9 mouse cellular contexts compared by ENCODE assay signal in the genomic region with DNA sequence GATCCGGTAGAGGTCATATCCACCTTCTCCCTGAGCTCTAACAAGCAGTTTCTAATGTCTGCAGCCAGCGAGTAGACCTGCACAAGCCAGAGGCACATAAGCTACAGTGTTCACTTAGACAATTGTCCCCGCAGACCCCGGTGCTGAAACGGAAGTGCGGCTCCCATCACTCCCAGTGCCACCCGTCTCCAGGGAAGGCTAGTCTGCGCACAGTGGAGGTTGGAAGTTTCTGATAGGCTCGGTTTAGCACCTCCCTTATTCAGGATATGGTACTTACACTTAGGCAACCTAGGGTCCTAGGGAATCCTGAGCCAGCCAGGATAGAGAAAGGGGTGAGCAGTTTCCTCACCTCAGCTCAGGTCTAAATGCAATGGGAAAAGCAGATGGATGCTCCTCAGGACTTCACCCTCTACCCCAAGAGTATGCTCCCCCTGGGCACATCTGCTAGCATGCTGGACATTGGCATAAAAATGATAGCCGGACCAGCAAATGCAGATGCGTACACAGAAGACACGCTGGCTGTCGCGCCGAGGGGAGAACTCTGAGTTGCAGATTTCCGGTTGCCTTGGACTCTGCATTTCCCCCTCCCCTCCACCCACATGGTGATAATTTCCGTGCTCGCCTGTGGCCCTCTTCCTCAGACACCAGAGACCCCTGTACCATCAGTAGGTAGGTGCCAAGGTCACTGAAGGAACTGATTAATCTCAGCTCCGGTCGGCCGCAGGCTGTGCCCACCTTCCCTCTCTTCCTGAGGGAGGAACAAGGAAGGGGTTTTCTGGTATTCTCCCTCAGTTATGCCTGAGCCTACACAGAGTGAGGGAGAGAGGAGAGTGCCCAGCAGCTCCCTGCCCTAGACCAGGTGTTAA. TPM values are rescaled to one million over a fixed set of nuclear protein-coding genes. Genes with fewer than 3 reads are reported as not detected.
A peak's percentile ranks its signal among the peaks of the same experiment; 100 is the strongest.
DNase-seq lines count a peak whose midpoint lies in the region; ATAC-seq and TF ChIP-seq lines count a peak whose summit lies in the region.
"Had no signal": no experiment of that assay in that cellular context is flagged by ENCODE, and none has a peak within 500 bp of the region (broad histone marks: within the 10 kb centered on the region; RNA-seq: fewer than 3 reads in every experiment).

No protein-coding gene starts in this region.

- H3K9ac ChIP-seq in kidney, embryonic 16.5 days (replicated peaks; ENCODE audit: low read length) = no peak overlapping the region; the same call in 1 of the 2 replicates
- H3K9ac ChIP-seq in embryonic facial prominence, embryonic 14.5 days (ENCODE audit: low read depth, low read length) = peak overlapping the region; percentile 40
- H3K9ac ChIP-seq in liver, embryonic 14.5 days (replicated peaks) = no peak overlapping the region

- TF ChIP-seq CTCF in liver, embryonic 14.5 days (IDR thresholded peaks at IDR 0.05; ENCODE audit: low read depth) = no peak

- DNase-seq in adrenal gland, postnatal 14 days = peak; percentile 4
- DNase-seq in adrenal gland, postnatal 25 days = no peak
- no peak for DNase-seq in kidney, adult 9 months
- no peak for DNase-seq in embryonic facial prominence, embryonic 14.5 days (ENCODE audit: low spot score)
- no peak for DNase-seq in liver, embryonic 14.5 days (ENCODE audit: low read depth in 3 of 3, low spot score in 3 of 3)
- no peak for DNase-seq in urinary bladder, adult 18-20 months (ENCODE audit: low spot score in 2 of 2)
- no peak for DNase-seq in urinary bladder, postnatal 25 days (ENCODE audit: low spot score)

- peak overlapping the region; percentile 0; the same call in 1 of the 2 replicates for H3K4me2 ChIP-seq in kidney, embryonic 16.5 days (replicated peaks; ENCODE audit: low read depth, low read length)
- peak overlapping the region; percentile 26 for H3K4me2 ChIP-seq in embryonic facial prominence, embryonic 14.5 days (ENCODE audit: low read depth, low read length)
- H3K4me2 ChIP-seq in liver, embryonic 14.5 days (ENCODE audit: low read depth) = no peak overlapping the region

- peak overlapping the region; percentile 54 for H3K27ac ChIP-seq in kidney, embryonic 16.5 days (ENCODE audit: low read length)
- peak overlapping the region; percentile 74 for H3K27ac ChIP-seq in embryonic facial prominence, embryonic 14.5 days (replicated peaks; ENCODE audit: low read depth, low read length)
- no peak overlapping the region for H3K27ac ChIP-seq in liver, embryonic 14.5 days

- peaks cover 59% of the 10 kb centered on the region for H3K4me1 ChIP-seq in kidney, embryonic 16.5 days (ENCODE audit: insufficient read depth, low read length)
- peaks cover 60% of the 10 kb centered on the region for H3K4me1 ChIP-seq in embryonic facial prominence, embryonic 14.5 days (ENCODE audit: control insufficient read depth, insufficient read depth, low read length)
- peaks cover 0 to 14% of the 10 kb centered on the region in 2 experiments; a peak in 1 of 4 replicates for H3K4me1 ChIP-seq in liver, embryonic 14.5 days (replicated peaks; ENCODE audit: control insufficient read depth in 2 of 2, insufficient read depth in 2 of 2, low read length in 1 of 2)

- no peak for TF ChIP-seq EP300 in liver, embryonic 14.5 days (IDR thresholded peaks at IDR 0.05; ENCODE audit: low read depth)

- no peaks in the 10 kb centered on the region for H3K36me3 ChIP-seq in kidney, embryonic 16.5 days (ENCODE audit: insufficient read depth, low read length)
- peaks cover 33% of the 10 kb centered on the region for H3K36me3 ChIP-seq in embryonic facial prominence, embryonic 14.5 days (ENCODE audit: control insufficient read depth, insufficient read depth, low read length)
- H3K36me3 ChIP-seq in liver, embryonic 14.5 days (replicated peaks; ENCODE audit: control insufficient read depth, insufficient read depth, low read depth) = no peaks in the 10 kb centered on the region

- H3K9me3 ChIP-seq in kidney, embryonic 16.5 days (ENCODE audit: low read length) = no peaks in the 10 kb centered on the region
- no peaks in the 10 kb centered on the region for H3K9me3 ChIP-seq in embryonic facial prominence, embryonic 14.5 days (ENCODE audit: control insufficient read depth, low read length)
- no peaks in the 10 kb centered on the region for H3K9me3 ChIP-seq in liver, embryonic 14.5 days (ENCODE audit: control insufficient read depth, low read length)

- no peak overlapping the region for H3K4me3 ChIP-seq in kidney, embryonic 16.5 days (ENCODE audit: low read length)
- no peak overlapping the region for H3K4me3 ChIP-seq in embryonic facial prominence, embryonic 14.5 days (ENCODE audit: low read depth, low read length)
- no peak overlapping the region for H3K4me3 ChIP-seq in liver, embryonic 14.5 days (ENCODE audit: insufficient read depth in 1 of 2, low read depth in 2 of 2, low read length in 2 of 2)
- H3K4me3 ChIP-seq: myocyte had no signal

- no peaks in the 10 kb centered on the region for H3K27me3 ChIP-seq in kidney, embryonic 16.5 days (ENCODE audit: insufficient read depth, low read length)
- H3K27me3 ChIP-seq in embryonic facial prominence, embryonic 14.5 days (replicated peaks; ENCODE audit: control insufficient read depth, insufficient read depth, low read length) = no peaks in the 10 kb centered on the region
- no peaks in the 10 kb centered on the region for H3K27me3 ChIP-seq in liver, embryonic 14.5 days (ENCODE audit: control insufficient read depth, insufficient read depth, low read length)

- WGBS in kidney, embryonic 16.5 days = 38% methylated on average over 21 of the region's 21 CpGs
- WGBS in embryonic facial prominence, embryonic 14.5 days = 25% methylated on average over 21 of the region's 21 CpGs
- 27% methylated on average over 21 of the region's 21 CpGs for WGBS in liver, embryonic 14.5 days (ENCODE audit: insufficient replicate concordance)

- ATAC-seq in kidney, embryonic 16.5 days (ENCODE audit: low FRiP score, low TSS enrichment) = peak; percentile 60
- no peak for ATAC-seq in embryonic facial prominence, embryonic 14.5 days (ENCODE audit: low read depth)
- 0 out of 2 replicates have a peak, but pooled peaks have one; percentile 5 for ATAC-seq in liver, embryonic 14.5 days (ENCODE audit: insufficient read depth)

RNA-seq across cellular contexts. Expression of gene Mbnl2, which starts 11.9 kb away (rescaled TPM):
- 206 and 223 TPM in 2 replicates for total RNA-seq in adrenal gland, postnatal 14 days (2021)
- 202 and 226 TPM in 2 replicates for total RNA-seq in adrenal gland, postnatal 25 days (2021)
- polyA plus RNA-seq in kidney, embryonic 16.5 days (2015; fragmentation: Nextera tagmentation; extraction: Ambion mirVana) = 103 and 106 TPM in 2 replicates
- polyA plus RNA-seq in embryonic facial prominence, embryonic 14.5 days (2014; fragmentation: Nextera tagmentation; extraction: Ambion mirVana) = 157 and 162 TPM in 2 replicates
- polyA plus RNA-seq in liver, embryonic 14.5 days (2012; rRNA removed) = 6.5 and 6.8 TPM in 2 replicates
- 13.5 and 13.7 TPM in 2 replicates for polyA plus RNA-seq in liver, embryonic 14.5 days (2014; fragmentation: Nextera tagmentation; extraction: Ambion mirVana)
